Mouse (Mus musculus) embryonic facial prominence, embryonic 14.5 days (tissue): ENCODE measurements around the gene Ucp2. TPM values are rescaled to one million over a fixed set of nuclear protein-coding genes. Genes with fewer than 3 reads are reported as not detected.

Experiments
- ATAC-seq: fragments of 200-750 bp; cut with Nextera tagmentation; 2 replicates; pipeline ENCODE4 v1.8.0; 2017; ENCODE audit warnings: low read depth, moderate number of reproducible peaks, moderate TSS enrichment
- DNase-seq: peaks from one replicate; pipeline ENCODE4 v3.0.0-alpha.2; 2015; ENCODE audit warnings: low spot score
- H3K27ac ChIP-seq: fragments of 300-500 bp; sonication (generic); replicated peaks from 2 replicates; pipeline ENCODE4 v1.5.1; 2014; ENCODE audit warnings: low read depth, mild to moderate bottlenecking, low read length, moderate library complexity
- H3K27me3 ChIP-seq: fragments of 300-500 bp; sonication (generic); replicated peaks from 2 replicates; pipeline ENCODE4 v1.6.1; 2014; ENCODE audit warnings: low read length; ENCODE audit not compliant: control insufficient read depth, insufficient read depth
- H3K36me3 ChIP-seq: fragments of 300-500 bp; sonication (generic); 2 replicates; pipeline ENCODE4 v1.6.1; 2014; ENCODE audit warnings: low read length, mixed read lengths; ENCODE audit not compliant: control insufficient read depth, insufficient read depth
- H3K4me1 ChIP-seq: fragments of 300-500 bp; sonication (generic); 2 replicates; pipeline ENCODE4 v1.6.1; 2014; ENCODE audit warnings: antibody characterized with exemption, low read length; ENCODE audit not compliant: control insufficient read depth, insufficient read depth
- H3K4me2 ChIP-seq: fragments of 300-500 bp; sonication (generic); 2 replicates; pipeline ENCODE4 v1.6.1; 2014; ENCODE audit warnings: low read depth, mild to moderate bottlenecking, low read length, moderate library complexity, mixed read lengths
- H3K4me3 ChIP-seq: fragments of 300-500 bp; sonication (generic); 2 replicates; pipeline ENCODE4 v1.5.1; 2014; ENCODE audit warnings: low read depth, mild to moderate bottlenecking, low read length
- H3K9ac ChIP-seq: fragments of 300-500 bp; sonication (generic); 2 replicates; pipeline ENCODE4 v1.6.1; 2014; ENCODE audit warnings: low read depth, mild to moderate bottlenecking, low read length, moderate library complexity, mixed read lengths
- H3K9me3 ChIP-seq: fragments of 300-500 bp; sonication (generic); 2 replicates; pipeline ENCODE4 v1.6.1; 2016; ENCODE audit warnings: low read length; ENCODE audit not compliant: control insufficient read depth
- WGBS: fragments of 180-500 bp; shearing (Covaris S2); extraction: QIAGEN DNeasy Blood & Tissue Kit; methylation state at CpG from one replicate; pipeline ENCODE4 v1.1.7; 2014; 5-methylcytosine and 5-hydroxymethylcytosine counted together
- polyA plus RNA-seq: library from polyadenylated mRNA; unstranded; fragments of >200 nt; fragmentation: Nextera tagmentation; extraction: Ambion mirVana; gene quantifications from 2 replicates; pipeline ENCODE4 v1.2.1, GENCODE M21; 2014

Ucp2 gene
- polyA plus RNA-seq, 1 experiment from 2014 or later, result 152 TPM

GRCm38 (mm10) chr7:100537519-100537902, 44.4 kb downstream of the Ucp2 start:
- Histone ChIP-seq H3K4me2 (peak overlapping the region; percentile 64), H3K4me3 (peak overlapping the region; percentile 73), H3K27ac (peak overlapping the region; percentile 71; the same call in 1 of the 2 replicates), H3K4me1 (peaks cover 8% of the 10 kb centered on the region), H3K27me3 (no peaks in the 10 kb centered on the region), H3K36me3 (peaks cover 19% of the 10 kb centered on the region), H3K9me3 (no peaks in the 10 kb centered on the region), H3K9ac (peak overlapping the region; percentile 80)
- DNase-seq (no peak), ATAC-seq (no peak)
- WGBS, result 29% methylated on average over 7 of the region's 7 CpGs

- no peak overlapping the region for H3K27ac ChIP-seq
- 94% methylated on average over 9 of the region's 9 CpGs for WGBS
- H3K9ac ChIP-seq, result no peak overlapping the region
- ATAC-seq (no peak), DNase-seq (no peak)
- H3K4me1 ChIP-seq, result peaks cover 8% of the 10 kb centered on the region
- no peak overlapping the region for H3K4me2 ChIP-seq
- no peaks in the 10 kb centered on the region for H3K9me3 ChIP-seq
- H3K27me3 ChIP-seq, result no peaks in the 10 kb centered on the region
- H3K36me3 ChIP-seq, result peaks cover 19% of the 10 kb centered on the region
- no peak overlapping the region for H3K4me3 ChIP-seq
These were observed 46.4 kb downstream of the Ucp2 start for GRCm38 (mm10) chr7:100539516-100539915.

- ATAC-seq (no peak), DNase-seq (no peak)
- Histone ChIP-seq H3K4me1 (no peaks in the 10 kb centered on the region), H3K9me3 (no peaks in the 10 kb centered on the region), H3K36me3 (peaks cover 19% of the 10 kb centered on the region; the same call in 1 of the 2 replicates), H3K4me3 (no peak overlapping the region), H3K27me3 (no peaks in the 10 kb centered on the region), H3K27ac (no peak overlapping the region), H3K9ac (no peak overlapping the region), H3K4me2 (no peak overlapping the region)
- WGBS, result 83% methylated on average over 1 of the region's 1 CpGs
These were observed 51.3 kb downstream of the Ucp2 start for GRCm38 (mm10) chr7:100544437-100544836.

- no peak overlapping the region for H3K27ac ChIP-seq
- ATAC-seq, result no peak
- H3K27me3 ChIP-seq, result no peaks in the 10 kb centered on the region
- WGBS, result 80% methylated on average over 4 of the region's 4 CpGs
- H3K9ac ChIP-seq, result no peak overlapping the region
- no peak overlapping the region for H3K4me3 ChIP-seq
- H3K4me2 ChIP-seq, result no peak overlapping the region
- no peaks in the 10 kb centered on the region for H3K9me3 ChIP-seq
- H3K4me1 ChIP-seq, result no peaks in the 10 kb centered on the region
- H3K36me3 ChIP-seq, result peaks cover 34% of the 10 kb centered on the region; the same call in 1 of the 2 replicates
- DNase-seq, result no peak
These were observed 54.5 kb downstream of the Ucp2 start for GRCm38 (mm10) chr7:100547631-100548030.

- 95% methylated on average over 3 of the region's 3 CpGs for WGBS
- Histone ChIP-seq H3K4me1 (peaks cover 2% of the 10 kb centered on the region; the same call in 1 of the 2 replicates), H3K4me3 (no peak overlapping the region), H3K9ac (no peak overlapping the region), H3K27ac (no peak overlapping the region), H3K9me3 (no peaks in the 10 kb centered on the region), H3K4me2 (no peak overlapping the region), H3K27me3 (no peaks in the 10 kb centered on the region), H3K36me3 (peaks cover 34% of the 10 kb centered on the region; the same call in 1 of the 2 replicates)
- no peak for DNase-seq
- no peak for ATAC-seq
These were observed 56.7 kb downstream of the Ucp2 start for GRCm38 (mm10) chr7:100549796-100550195.

- H3K36me3 ChIP-seq, result peaks cover 34% of the 10 kb centered on the region; the same call in 1 of the 2 replicates
- DNase-seq, result peak; percentile 63
These were observed 57.3 kb downstream of the Ucp2 start for GRCm38 (mm10) chr7:100550338-100551007.

More at GRCm38 (mm10) chr7:100550338-100551007, 57.3 kb downstream of the Ucp2 start:
- WGBS, result 49% methylated on average over 5 of the region's 5 CpGs
- ATAC-seq, result peak; percentile 45; the same call in 1 of the 2 replicates
- Histone ChIP-seq H3K27ac (no peak overlapping the region), H3K4me2 (no peak overlapping the region), H3K4me3 (no peak overlapping the region), H3K4me1 (peaks cover 6% of the 10 kb centered on the region; the same call in 1 of the 2 replicates), H3K27me3 (no peaks in the 10 kb centered on the region), H3K9me3 (no peaks in the 10 kb centered on the region), H3K9ac (no peak overlapping the region)

Other genes with a start within 250 kb of the Ucp2 start
- gene P4ha3, start 207.8 kb upstream of the Ucp2 start, polyA plus RNA-seq, result 24.5 and 26.0 TPM in 2 replicates
- 21.7 and 25.3 TPM in 2 replicates for gene C2cd3, start 121.1 kb upstream of the Ucp2 start, polyA plus RNA-seq
- gene Ppme1, start 121.0 kb upstream of the Ucp2 start, polyA plus RNA-seq, result 49.4 and 53.3 TPM in 2 replicates
- gene Ucp3, start 20.3 kb upstream of the Ucp2 start, polyA plus RNA-seq, result 0.20 and 0.24 TPM in 2 replicates
- gene Dnajb13, start 21.6 kb downstream of the Ucp2 start, polyA plus RNA-seq, result 3.0 and 4.7 TPM in 2 replicates
- gene Coa4, start 43.7 kb downstream of the Ucp2 start, polyA plus RNA-seq, result 17.6 and 22.1 TPM in 2 replicates
- 130 and 136 TPM in 2 replicates for gene Rab6a, start 114.1 kb downstream of the Ucp2 start, polyA plus RNA-seq
- 82.1 and 84.5 TPM in 2 replicates for gene Mrpl48, start 115.0 kb downstream of the Ucp2 start, polyA plus RNA-seq
- 12.3 and 12.6 TPM in 2 replicates for gene Plekhb1, start 169.1 kb downstream of the Ucp2 start, polyA plus RNA-seq
- 42.3 and 44.6 TPM in 2 replicates for gene Fam168a, start 213.3 kb downstream of the Ucp2 start, polyA plus RNA-seq